ENCODE assay signal across 8 mouse cellular contexts in the genomic region with DNA sequence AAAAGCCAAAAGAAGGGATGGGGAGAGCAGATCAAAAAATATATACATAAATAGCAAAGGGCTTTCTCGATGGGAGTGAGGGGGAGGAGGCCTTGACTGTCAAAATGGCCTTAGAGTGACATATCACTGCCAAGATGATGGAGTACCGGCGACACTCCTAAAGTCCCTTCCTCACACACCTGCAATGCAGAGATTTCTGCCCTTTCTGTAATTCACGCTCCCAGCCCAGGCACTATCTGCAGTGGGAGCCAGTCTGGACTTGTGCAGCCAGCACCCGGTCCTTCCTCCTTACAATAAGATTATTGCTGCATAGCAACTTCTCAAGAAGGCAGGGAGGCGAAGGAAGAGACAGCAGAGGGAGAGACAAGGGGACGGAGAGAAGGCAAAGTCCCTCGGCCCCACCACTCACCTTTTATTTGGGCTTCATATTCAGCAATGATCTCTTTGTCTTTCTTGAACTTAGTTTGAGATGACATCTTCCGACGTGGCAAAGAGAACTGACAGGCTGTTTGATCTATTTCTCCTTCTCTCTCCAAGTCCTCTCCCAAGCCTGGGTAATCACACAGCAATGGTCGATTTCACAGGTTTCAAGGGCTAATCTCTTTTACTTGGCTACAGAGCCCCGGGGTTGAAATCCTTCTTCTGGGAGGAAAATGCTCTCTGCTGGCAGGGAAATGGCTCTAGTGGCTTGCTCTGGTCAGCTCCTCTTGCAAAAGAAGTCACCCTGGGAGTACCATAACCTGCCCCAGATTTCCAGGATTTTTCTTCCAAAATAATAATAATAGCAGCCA. TPM values are rescaled to one million over a fixed set of nuclear protein-coding genes. Genes with fewer than 3 reads are reported as not detected.
A peak's percentile ranks its signal among the peaks of the same experiment; 100 is the strongest.
DNase-seq lines count a peak whose midpoint lies in the region; ATAC-seq lines count a peak whose summit lies in the region.

No protein-coding gene starts in this region.

- ATAC-seq in embryonic facial prominence, embryonic 12.5 days (ENCODE audit: insufficient number of reproducible peaks, insufficient read depth, low FRiP score, low TSS enrichment), result no peak
- peak; percentile 13; the same call in 1 of the 2 replicates for ATAC-seq in hindbrain, embryonic 15.5 days (ENCODE audit: low FRiP score, low read depth)
- ATAC-seq in midbrain, embryonic 13.5 days, result peak; percentile 3; the same call in 1 of the 2 replicates
- no peak for ATAC-seq in inflammation-experienced regulatory T-cells, adult 6 months

- H3K27ac ChIP-seq in embryonic facial prominence, embryonic 12.5 days, result peak overlapping the region; percentile 69; the same call in 1 of the 2 replicates
- H3K27ac ChIP-seq in hindbrain, embryonic 15.5 days (replicated peaks), result peak overlapping the region; percentile 96
- peak overlapping the region; percentile 97 for H3K27ac ChIP-seq in midbrain, embryonic 13.5 days

- WGBS in embryonic facial prominence, embryonic 12.5 days, result 7% methylated on average over 12 of the region's 12 CpGs
- WGBS in hindbrain, embryonic 15.5 days, result 1% methylated on average over 12 of the region's 12 CpGs
- 0% methylated on average over 12 of the region's 12 CpGs for WGBS in midbrain, embryonic 13.5 days

- no peaks in the 10 kb centered on the region for H3K9me3 ChIP-seq in embryonic facial prominence, embryonic 12.5 days
- no peaks in the 10 kb centered on the region for H3K9me3 ChIP-seq in hindbrain, embryonic 15.5 days
- no peaks in the 10 kb centered on the region for H3K9me3 ChIP-seq in midbrain, embryonic 13.5 days

- no peaks in the 10 kb centered on the region for H3K27me3 ChIP-seq in embryonic facial prominence, embryonic 12.5 days
- no peaks in the 10 kb centered on the region for H3K27me3 ChIP-seq in hindbrain, embryonic 15.5 days
- H3K27me3 ChIP-seq in midbrain, embryonic 13.5 days, result no peaks in the 10 kb centered on the region

- peaks cover 22% of the 10 kb centered on the region for H3K4me1 ChIP-seq in embryonic facial prominence, embryonic 12.5 days
- peaks cover 46% of the 10 kb centered on the region for H3K4me1 ChIP-seq in hindbrain, embryonic 15.5 days (replicated peaks)
- peaks cover 61% of the 10 kb centered on the region for H3K4me1 ChIP-seq in midbrain, embryonic 13.5 days (replicated peaks)

- DNase-seq in left cerebral cortex, postnatal 4 days, result peak; percentile 36
- DNase-seq in left cerebral cortex, adult 8-10 months (ENCODE audit: low spot score in 2 of 2), result no peak
- peak; percentile 57 for DNase-seq in adrenal gland, postnatal 14 days
- no peak for DNase-seq in testis, postnatal 10 days (ENCODE audit: low spot score)

- H3K4me3 ChIP-seq in embryonic facial prominence, embryonic 12.5 days, result peak overlapping the region; percentile 70
- peak overlapping the region; percentile 81 for H3K4me3 ChIP-seq in hindbrain, embryonic 15.5 days
- H3K4me3 ChIP-seq in midbrain, embryonic 13.5 days (replicated peaks), result peak overlapping the region; percentile 88

- H3K36me3 ChIP-seq in embryonic facial prominence, embryonic 12.5 days, result no peaks in the 10 kb centered on the region
- no peaks in the 10 kb centered on the region for H3K36me3 ChIP-seq in hindbrain, embryonic 15.5 days
- H3K36me3 ChIP-seq in midbrain, embryonic 13.5 days, result peaks cover 18% of the 10 kb centered on the region

- intact Hi-C loops in left cerebral cortex, postnatal 4 days (cut with DNase I), result loop anchor here (5.0 to 10.0 kb wide), 2 partner anchors 191 to 244 kb away; no protein-coding TSS in a partner anchor

- peak overlapping the region; percentile 69 for H3K9ac ChIP-seq in embryonic facial prominence, embryonic 12.5 days
- peak overlapping the region; percentile 90 for H3K9ac ChIP-seq in hindbrain, embryonic 15.5 days
- peak overlapping the region; percentile 90 for H3K9ac ChIP-seq in midbrain, embryonic 13.5 days (replicated peaks)

- peak overlapping the region; percentile 86 for H3K4me2 ChIP-seq in embryonic facial prominence, embryonic 12.5 days (replicated peaks)
- H3K4me2 ChIP-seq in hindbrain, embryonic 15.5 days, result peak overlapping the region; percentile 66
- H3K4me2 ChIP-seq in midbrain, embryonic 13.5 days (replicated peaks), result peak overlapping the region; percentile 81

RNA-seq across cellular contexts. Expression of a gene that starts 0.8 kb away (rescaled TPM):
- 100 to 1,000 TPM; 276 to 282 TPM for total RNA-seq in left cerebral cortex, postnatal 4 days (2021)
- total RNA-seq in left cerebral cortex, adult 8-10 months (2022), result 100 to 1,000 TPM; 188 to 214 (median 199) TPM
- 13.0 and 18.7 TPM in 2 replicates for total RNA-seq in adrenal gland, postnatal 14 days (2021)
- 8.9 and 9.0 TPM in 2 replicates for polyA plus RNA-seq in embryonic facial prominence, embryonic 12.5 days (2016; fragmentation: Nextera tagmentation; extraction: Ambion mirVana)
- 30.5 and 36.8 TPM in 2 replicates for polyA plus RNA-seq in hindbrain, embryonic 15.5 days (2015; fragmentation: Nextera tagmentation; extraction: Ambion mirVana)
- polyA plus RNA-seq in midbrain, embryonic 13.5 days (2015; fragmentation: Nextera tagmentation; extraction: Ambion mirVana), result 49.8 and 53.5 TPM in 2 replicates
- polyA plus RNA-seq in inflammation-experienced regulatory T-cells, adult 6 months (2017; shearing (Covaris generic)), result under 1 TPM; 0.20 to 0.90 (median 0.68) TPM

Comparison
In these comparisons a context has a peak if more than half of its experiments do, and no peak if none do; other contexts are left out.
1. DNase-seq: peak in left cerebral cortex, postnatal 4 days (single experiment) and adrenal gland, postnatal 14 days (single experiment); none in left cerebral cortex, adult 8-10 months (0 of 2) and testis, postnatal 10 days (single experiment).
2. ATAC-seq: peak in hindbrain, embryonic 15.5 days (single experiment) and midbrain, embryonic 13.5 days (single experiment); none in embryonic facial prominence, embryonic 12.5 days (single experiment) and inflammation-experienced regulatory T-cells, adult 6 months (single experiment).
3. Peak in every context shown above with its lines, with median percentiles within 50 percentile points of each other: H3K27ac ChIP-seq, H3K4me2 ChIP-seq, H3K4me3 ChIP-seq and H3K9ac ChIP-seq.